Mouse (Mus musculus): ENCODE results near the gene Treh. TPM values are rescaled to one million over a fixed set of nuclear protein-coding genes. Genes with fewer than 3 reads are reported as not detected.

Treh gene
- polyA plus RNA-seq, 1 experiment, result 0.45 TPM

DNA sequence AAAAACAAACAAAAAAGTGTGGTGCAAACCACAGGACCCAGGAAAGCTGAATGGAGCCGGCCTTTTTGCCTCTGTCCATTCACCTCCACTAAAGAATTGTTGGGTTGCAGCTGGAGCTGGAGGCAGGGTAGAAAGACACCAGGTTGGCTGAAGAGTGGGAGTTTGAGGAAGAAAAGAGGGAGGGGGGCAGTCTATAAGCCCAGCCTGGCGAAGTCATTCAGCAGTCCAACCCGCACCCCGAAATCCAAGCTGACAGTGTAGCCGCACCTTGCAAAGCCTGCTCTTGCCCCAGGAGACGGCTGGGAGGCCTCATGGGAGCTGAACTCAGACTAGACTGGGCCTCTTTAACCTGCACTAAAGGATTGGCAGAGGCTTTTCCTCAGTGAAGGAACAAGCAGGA lies 62.9 kb downstream of the Treh start:
- DNase-seq (ENCODE audit: low read depth), result no peak

Other genes with a start within 250 kb of the Treh start
- 0.05 TPM in 1 of 2 replicates, not detected in the other for gene Foxr1, start 232.1 kb upstream of the Treh start, polyA plus RNA-seq (2012; rRNA removed)
- 5.7 and 7.3 TPM in 2 replicates for gene Upk2, start 218.3 kb upstream of the Treh start, polyA plus RNA-seq (2012; rRNA removed)
- 31.3 and 54.0 TPM in 2 replicates for gene Bcl9l, start 190.4 kb upstream of the Treh start, polyA plus RNA-seq (2012; rRNA removed)
- gene Cxcr5, start 111.4 kb upstream of the Treh start, polyA plus RNA-seq (2012; rRNA removed), result 0.88 and 1.2 TPM in 2 replicates
- gene Ddx6, start 68.3 kb upstream of the Treh start, polyA plus RNA-seq (2012; rRNA removed), result 22.8 and 32.0 TPM in 2 replicates
- 90.2 and 117 TPM in 2 replicates for gene Phldb1, start 62.0 kb downstream of the Treh start, polyA plus RNA-seq (2012; rRNA removed)
- 60.6 and 60.8 TPM in 2 replicates for gene Arcn1, start 94.6 kb downstream of the Treh start, polyA plus RNA-seq (2012; rRNA removed)
- 55.0 and 67.3 TPM in 2 replicates for gene Ift46, start 94.7 kb downstream of the Treh start, polyA plus RNA-seq (2012; rRNA removed)
- 2.9 and 3.3 TPM in 2 replicates for gene Tmem25, start 126.1 kb downstream of the Treh start, polyA plus RNA-seq (2012; rRNA removed)
- 1.3 and 3.0 TPM in 2 replicates for gene Ttc36, start 129.8 kb downstream of the Treh start, polyA plus RNA-seq (2012; rRNA removed)
- 12.9 and 19.1 TPM in 2 replicates for gene Kmt2a, start 208.1 kb downstream of the Treh start, polyA plus RNA-seq (2012; rRNA removed)
- 338 and 450 TPM in 2 replicates for gene Atp5l, start 247.5 kb downstream of the Treh start, polyA plus RNA-seq (2012; rRNA removed)

All from gonadal fat pad, adult 2 months (tissue).